Mouse (Mus musculus) Patski (cell line): ENCODE data around the gene Acy3. TPM values are rescaled to one million over a fixed set of nuclear protein-coding genes. Genes with fewer than 3 reads are reported as not detected.
A peak's percentile ranks its signal among the peaks of the same experiment; 100 is the strongest.
"Not testable (repeated sequence)": the region's sequence is repeated elsewhere in the genome, so short reads cannot be mapped to it uniquely, and the experiment has no call there.

Experiments
- ATAC-seq: fragments of 100-300 bp; one replicate; pipeline ENCODE4 v1.8.0; 2021
- CTCF ChIA-PET: fragments of 350-600 bp; sonication (Branson Sonifier 250); formaldehyde crosslinking; loops from one replicate; lab custom pipeline; 2022; ENCODE audit warnings: inconsistent platforms; lab: Charles Lee
- POLR2A ChIA-PET: fragments of 350-600 bp; sonication (Branson Sonifier 250); formaldehyde crosslinking; loops from one replicate; lab custom pipeline; 2022; ENCODE audit warnings: antibody characterized with exemption, inconsistent platforms; lab: Charles Lee
- DNase-seq: peaks from one replicate; pipeline ENCODE4 v3.0.0-alpha.2; 2011; ENCODE audit warnings: low read depth, low spot score
- H3K27me3 ChIP-seq: fragments of 371-371 bp; one replicate; pipeline ENCODE4 v1.5.1; 2021
- CTCF ChIP-seq: fragments of 100-300 bp; IDR thresholded peaks from one replicate; pipeline ENCODE4 v1.5.1; 2021
- in situ Hi-C: fragments of 300-500 bp; cut with MboI; formaldehyde crosslinking; loops from 3 replicates; pipeline ENCODE4 v1.11.1; 2018; ENCODE audit warnings: low pct_unique_long_range_greater_than_20kb, mixed read lengths
- polyA plus RNA-seq: library from polyadenylated mRNA; unstranded; gene quantifications from one replicate; pipeline ENCODE4 v1.2.3, GENCODE M21; 2021

The Acy3 gene
- polyA plus RNA-seq, 1 experiment from 2014 or later = 3.9 TPM

DNA sequence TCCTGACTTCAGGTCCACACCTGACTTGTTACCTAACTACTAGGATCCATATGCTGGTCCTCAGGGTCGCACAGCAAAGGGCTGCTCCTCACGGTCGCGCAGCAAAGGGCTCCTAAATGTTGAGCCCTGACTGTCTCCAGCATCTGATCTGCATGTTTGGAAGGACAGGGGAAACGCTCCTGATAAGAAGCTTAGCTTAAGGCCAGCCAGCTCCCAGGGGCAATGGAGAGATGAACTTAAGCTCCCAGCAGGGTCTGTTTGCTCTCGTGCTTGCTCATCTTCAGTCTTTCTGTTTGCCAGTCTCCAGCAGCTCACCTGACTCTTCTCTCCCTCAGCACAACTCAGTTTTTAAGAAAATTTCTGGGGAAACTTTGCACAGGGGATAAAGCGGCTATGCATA, 46.3 kb downstream of the Acy3 start:
- ChIA-PET POLR2A (no interaction called here), CTCF (interaction anchor here (1.0 to 2.6 kb wide), 4 partner anchors 13 to 20 kb away, joined by 3 to 8 read pairs (median 3); partner anchors contain the start of gene Gstp2)
- in situ Hi-C loops = no loop called here
- ATAC-seq (no peak), DNase-seq (no peak)
- H3K27me3 ChIP-seq = no peaks in the 10 kb centered on the region
- TF ChIP-seq CTCF = no peak

DNA sequence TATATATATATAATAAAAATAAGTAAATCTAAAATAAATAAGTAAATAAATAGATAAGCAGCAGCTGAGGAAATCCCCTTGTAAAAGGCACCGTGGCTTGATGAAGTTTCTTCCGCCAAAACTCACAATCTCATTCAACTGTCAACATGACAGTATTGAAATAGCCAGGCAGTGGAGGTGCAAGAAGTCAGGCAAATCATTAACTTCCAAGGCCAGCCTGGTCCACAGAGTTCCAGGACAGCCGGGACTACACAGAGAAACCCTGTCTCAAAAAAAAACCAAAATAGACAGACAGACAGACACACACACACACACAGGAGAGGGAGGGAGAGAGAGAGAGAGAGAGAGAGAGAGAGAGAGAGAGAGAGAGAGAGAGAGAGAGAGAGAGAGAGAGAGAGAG, 46.9 kb downstream of the Acy3 start:
- POLR2A ChIA-PET = no interaction called here
- in situ Hi-C loops = no loop called here
- no peaks in the 10 kb centered on the region for H3K27me3 ChIP-seq
- CTCF ChIA-PET = interaction anchor here (1.0 to 2.6 kb wide), 5 partner anchors 11 to 20 kb away, joined by 3 to 8 read pairs (median 3); partner anchors contain the start of gene Gstp2
- ATAC-seq = no peak
- no peak for DNase-seq
- no peak for TF ChIP-seq CTCF

DNA sequence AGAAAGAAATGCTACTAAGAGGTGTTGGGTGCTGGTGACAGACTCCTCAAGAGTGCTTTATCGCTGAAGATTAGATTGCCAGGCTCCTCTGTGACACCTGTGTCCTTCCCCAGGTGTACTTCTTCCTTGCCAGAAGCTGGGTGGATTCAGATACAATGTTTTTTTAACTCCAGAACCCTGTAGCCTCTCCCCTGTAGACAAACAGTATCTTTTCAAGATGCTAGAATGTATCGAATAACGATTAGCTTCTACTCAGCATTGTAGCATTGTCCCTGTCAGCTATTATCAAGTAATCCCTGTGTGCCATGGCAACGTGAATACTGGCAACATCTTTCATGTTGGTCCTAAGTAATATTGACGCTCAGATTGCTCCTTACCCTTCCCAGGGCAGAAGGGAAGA, 47.4 kb downstream of the Acy3 start:
- ATAC-seq (no peak), DNase-seq (no peak)
- in situ Hi-C loops = no loop called here
- H3K27me3 ChIP-seq = no peaks in the 10 kb centered on the region
- TF ChIP-seq CTCF = no peak
- ChIA-PET CTCF (interaction anchor here (1.0 to 2.6 kb wide), 5 partner anchors 10 to 20 kb away, joined by 3 to 8 read pairs (median 3); partner anchors contain the start of gene Gstp2), POLR2A (interaction anchor here (0.6 kb wide), 2 partner anchors 13 to 157 kb away, joined by 3 to 4 read pairs; no protein-coding TSS in a partner anchor)

DNA sequence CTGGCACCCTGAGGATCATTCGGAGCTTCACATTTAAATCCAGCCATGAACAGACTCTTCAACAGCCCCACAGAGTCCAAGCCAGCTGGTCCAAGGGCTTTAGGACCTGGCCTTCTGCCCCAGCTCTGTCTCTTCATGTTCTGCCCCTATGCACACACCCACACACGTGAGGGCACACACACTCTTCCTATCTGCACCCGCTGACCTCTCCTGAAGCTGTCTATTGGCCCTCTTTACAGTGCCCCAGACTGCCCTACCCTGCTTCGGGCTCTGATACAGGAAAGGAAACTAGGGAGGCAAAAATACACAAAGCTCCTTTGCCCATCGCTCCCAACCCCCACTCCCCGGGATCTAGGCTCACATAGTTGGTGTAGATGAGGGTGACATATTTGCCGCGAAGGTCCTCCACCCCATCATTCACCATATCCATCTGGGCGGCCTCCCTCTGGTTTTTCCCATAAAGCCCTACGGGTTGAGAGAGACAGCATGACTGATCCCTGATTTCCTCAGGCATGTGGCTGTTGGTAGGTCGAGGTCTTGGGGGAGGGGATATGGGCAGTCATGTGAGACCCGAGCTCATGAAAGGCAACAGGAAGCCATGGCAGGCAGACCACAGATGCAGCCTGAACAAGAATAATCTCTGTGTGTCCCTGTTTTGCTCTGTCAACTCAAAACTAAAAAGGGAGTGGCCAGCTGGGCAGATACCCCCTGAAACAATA, 50.1 kb downstream of the Acy3 start:
- ChIA-PET POLR2A (interaction anchor here (0.5 to 1.1 kb wide), 5 partner anchors 9 to 279 kb away, joined by 3 read pairs; no protein-coding TSS in a partner anchor), CTCF (interaction anchor here (0.9 to 1.6 kb wide), 5 partner anchors 9 to 172 kb away, joined by 3 to 7 read pairs (median 4); partner anchors contain the start of gene Gstp2)
- no peak for DNase-seq
- no peak for ATAC-seq
- TF ChIP-seq CTCF = no peak
- no peaks in the 10 kb centered on the region for H3K27me3 ChIP-seq
- in situ Hi-C loops = no loop called here

DNA sequence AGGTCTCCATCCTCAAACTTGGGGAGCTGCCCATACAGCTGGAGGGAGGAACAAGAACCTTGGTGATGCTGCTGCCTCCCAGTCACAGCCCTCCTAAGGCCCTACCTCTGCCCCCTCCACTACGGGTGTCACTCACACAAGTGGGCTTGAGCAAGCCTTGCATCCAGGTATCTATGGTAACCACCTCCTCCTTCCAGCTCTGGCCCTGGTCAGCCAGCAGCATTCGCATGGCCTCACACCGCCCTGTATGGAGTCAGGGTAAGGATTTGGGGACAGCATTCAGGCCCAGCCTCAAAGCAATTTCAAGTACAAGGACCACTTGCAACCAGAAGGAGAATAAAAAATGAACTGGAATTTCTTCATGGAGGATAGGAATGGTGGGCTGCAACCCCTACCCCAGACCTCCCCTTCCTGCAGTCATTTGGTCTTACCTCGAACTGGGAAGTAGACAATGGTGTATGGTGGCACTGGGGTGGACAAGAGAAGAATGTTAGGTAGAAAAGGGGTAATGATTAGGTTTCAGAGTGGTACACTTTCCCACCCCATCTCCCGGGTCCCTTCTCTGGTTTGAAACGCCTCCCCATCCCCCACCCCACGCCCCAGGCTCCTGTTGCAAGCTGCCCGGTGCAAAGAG, 50.9 kb downstream of the Acy3 start:
- CTCF ChIA-PET = interaction anchor here (0.7 to 1.5 kb wide), 3 partner anchors 15 to 24 kb away, joined by 3 to 9 read pairs (median 4); partner anchors contain the start of gene Ndufv1
- DNase-seq, H3K27me3 ChIP-seq, in situ Hi-C loops, ATAC-seq: not testable (repeated sequence)
- POLR2A ChIA-PET = interaction anchor here (0.6 to 1.2 kb wide), 2 partner anchors 9 to 187 kb away, joined by 3 to 6 read pairs; partner anchors contain the start of gene Gstp2

DNA sequence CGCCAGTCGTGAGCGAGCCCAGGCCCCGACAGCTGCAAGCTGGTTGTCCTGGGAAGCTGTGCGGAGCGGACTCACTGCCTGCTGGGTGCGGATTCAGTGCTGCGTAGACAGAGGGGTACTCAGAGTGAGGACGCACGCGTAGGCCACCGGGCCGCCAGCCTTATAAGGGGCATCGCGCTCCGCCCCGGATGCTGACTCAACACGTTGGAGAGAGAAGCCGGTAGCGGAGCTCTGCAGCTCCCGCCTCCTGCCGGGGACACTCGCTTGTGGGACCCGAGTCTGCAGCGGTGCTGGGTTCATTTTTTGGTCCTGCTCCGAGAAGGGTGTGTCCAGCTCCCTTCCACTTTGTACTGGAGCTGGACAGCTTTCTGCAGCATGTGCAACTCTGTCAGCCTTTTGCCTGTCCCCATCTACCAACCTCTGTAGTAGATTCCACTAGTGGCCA, 51.4 kb downstream of the Acy3 start, which contains the start of gene Gstp1:
Gene Gstp1 (minus strand): TSS at position 198 of the 445 bp plus-strand sequence.
- CTCF ChIA-PET = interaction anchor here (0.7 to 1.5 kb wide), 4 partner anchors 10 to 25 kb away, joined by 3 to 9 read pairs (median 4); partner anchors contain the start of gene Ndufv1
- in situ Hi-C loops = no loop called here
- no peaks in the 10 kb centered on the region for H3K27me3 ChIP-seq
- no peak for TF ChIP-seq CTCF
- no peak for DNase-seq
- POLR2A ChIA-PET = interaction anchor here (0.6 to 1.2 kb wide), 3 partner anchors 8 to 187 kb away, joined by 3 to 6 read pairs (median 3); partner anchors contain the start of gene Gstp2
- ATAC-seq = peak; percentile 72

Other genes starting within 250 kb of the Acy3 start
- gene Kmt5b, start 219.1 kb upstream of the Acy3 start, polyA plus RNA-seq = 35.0 TPM
- 169 TPM for gene Chka, start 134.8 kb upstream of the Acy3 start, polyA plus RNA-seq
- gene Tcirg1, start 79.4 kb upstream of the Acy3 start, polyA plus RNA-seq = 80.3 TPM
- 232 TPM for gene Ndufs8, start 73.8 kb upstream of the Acy3 start, polyA plus RNA-seq
- gene Aldh3b1, start 56.8 kb upstream of the Acy3 start, polyA plus RNA-seq = 22.2 TPM
- gene Unc93b1, start 51.4 kb upstream of the Acy3 start, polyA plus RNA-seq = not detected
- gene Aldh3b3, start 27.9 kb upstream of the Acy3 start, polyA plus RNA-seq = 0.17 TPM
- 0.05 TPM for gene Aldh3b2, start 14.2 kb upstream of the Acy3 start, polyA plus RNA-seq
- gene Tbx10, start 6.2 kb downstream of the Acy3 start, polyA plus RNA-seq = 0.03 TPM
- 35.1 TPM for gene Nudt8, start 14.0 kb downstream of the Acy3 start, polyA plus RNA-seq
- gene Gm49405, start 14.1 kb downstream of the Acy3 start, polyA plus RNA-seq = 3.1 TPM
- 7.1 TPM for gene Doc2g, start 16.7 kb downstream of the Acy3 start, polyA plus RNA-seq
- gene Ndufv1, start 26.2 kb downstream of the Acy3 start, polyA plus RNA-seq = 231 TPM
- 1,288 TPM for gene Gstp1, start 51.4 kb downstream of the Acy3 start, polyA plus RNA-seq
- 379 TPM for gene Gstp2, start 59.5 kb downstream of the Acy3 start, polyA plus RNA-seq
- not detected for gene Gstp3, start 73.0 kb downstream of the Acy3 start, polyA plus RNA-seq
- not detected for gene Cabp2, start 95.0 kb downstream of the Acy3 start, polyA plus RNA-seq
- 93.8 TPM for gene Cdk2ap2, start 110.6 kb downstream of the Acy3 start, polyA plus RNA-seq
- 109 TPM for gene Pitpnm1, start 113.4 kb downstream of the Acy3 start, polyA plus RNA-seq
- gene Aip, start 139.3 kb downstream of the Acy3 start, polyA plus RNA-seq = 149 TPM
- not detected for gene Gpr152, start 153.2 kb downstream of the Acy3 start, polyA plus RNA-seq
- gene Cabp4, start 157.5 kb downstream of the Acy3 start, polyA plus RNA-seq = 0.17 TPM
- 321 TPM for gene Coro1b, start 162.0 kb downstream of the Acy3 start, polyA plus RNA-seq
- 0.62 TPM for gene Ptprcap, start 167.0 kb downstream of the Acy3 start, polyA plus RNA-seq
- gene Rps6kb2, start 176.8 kb downstream of the Acy3 start, polyA plus RNA-seq = 43.0 TPM
- 13.7 TPM for gene Carns1, start 188.9 kb downstream of the Acy3 start, polyA plus RNA-seq
- 1.9 TPM for gene Tbc1d10c, start 204.7 kb downstream of the Acy3 start, polyA plus RNA-seq
- gene Ppp1ca, start 205.5 kb downstream of the Acy3 start, polyA plus RNA-seq = 674 TPM
- gene Rad9a, start 215.1 kb downstream of the Acy3 start, polyA plus RNA-seq = 33.9 TPM
- 122 TPM for gene Clcf1, start 227.7 kb downstream of the Acy3 start, polyA plus RNA-seq
- gene AC109138.7, start 227.8 kb downstream of the Acy3 start, polyA plus RNA-seq = 0.62 TPM
- 49.5 TPM for gene Pold4, start 245.3 kb downstream of the Acy3 start, polyA plus RNA-seq